Mouse (Mus musculus): ENCODE measurements at regions not wholly inside any gene's neighbourhood (a gene's known extent, or its start where the extent isn't known, plus 50 kb on each side); places are given as distances from the start of the nearest gene placed in this dataset.

DNA sequence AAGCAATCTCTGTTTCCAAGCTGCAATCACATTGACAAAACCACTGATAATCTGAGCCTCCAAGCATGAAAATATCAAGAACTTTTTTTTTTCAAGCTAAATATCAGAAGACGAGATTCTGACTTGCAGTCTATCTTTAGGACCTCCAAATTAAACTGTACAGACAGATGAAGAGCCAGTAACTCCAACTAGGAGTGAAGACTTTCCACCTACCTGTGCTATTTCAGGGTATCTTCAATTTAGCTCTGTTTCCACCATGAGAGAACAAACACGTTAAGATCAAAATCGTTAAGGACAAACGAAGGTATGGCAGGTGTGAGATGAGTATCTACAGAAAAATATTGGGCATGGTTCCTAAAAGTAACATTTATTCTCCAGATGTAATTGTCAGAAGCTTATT, 82.4 kb upstream of the Pcdh9 start:
- peak; percentile 18 for DNase-seq (ENCODE audit: low read depth, low spot score)

DNA sequence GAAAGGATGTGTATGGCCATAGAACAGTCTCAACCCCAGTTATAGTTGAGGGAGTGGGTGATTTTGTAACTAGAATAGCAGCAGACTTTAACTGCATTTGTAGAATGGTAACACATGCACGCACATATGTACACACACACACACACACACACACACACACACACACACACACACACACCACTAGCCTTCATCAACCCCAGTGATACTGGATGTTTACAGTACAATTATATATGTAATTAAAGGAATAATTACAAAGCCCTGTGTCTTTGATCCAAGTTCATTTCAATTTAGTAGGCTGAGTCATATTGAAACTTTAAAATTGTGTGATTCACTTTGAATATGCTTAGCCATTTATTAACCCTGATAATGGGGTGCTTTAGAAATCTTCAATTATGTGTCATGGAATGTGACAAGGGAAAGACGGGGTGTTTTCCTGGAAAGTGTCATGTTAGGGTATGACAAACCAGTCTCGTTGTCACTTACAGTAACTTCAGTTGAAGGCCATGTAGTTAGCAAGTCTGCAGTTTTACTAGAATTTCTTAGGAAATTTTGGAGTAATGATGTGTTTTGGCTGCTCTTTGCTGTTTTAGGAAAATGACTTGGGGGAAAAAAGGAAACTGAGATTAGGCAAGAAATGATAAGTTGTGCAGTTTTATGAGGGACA, 81.8 kb upstream of the Pcdh9 start:
- DNase-seq (ENCODE audit: low read depth, low spot score): peak; percentile 11

DNA sequence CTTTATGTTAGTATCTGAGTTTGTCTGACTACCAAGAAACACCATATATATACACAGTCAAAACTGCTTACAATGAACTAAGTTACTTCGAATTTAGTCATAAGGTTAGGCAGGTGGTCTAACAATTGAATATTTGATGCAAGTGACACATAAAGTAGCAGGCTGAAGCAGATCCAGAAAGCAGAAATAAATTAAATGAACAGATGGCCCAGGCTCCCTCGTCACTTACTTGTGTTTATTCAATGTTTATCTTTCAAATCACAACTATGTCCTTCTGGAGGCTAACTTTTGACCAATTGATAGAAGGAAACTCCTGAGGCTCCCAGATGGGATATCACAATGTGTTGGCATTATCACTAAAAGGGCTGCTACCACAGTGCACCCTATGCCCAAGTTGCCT, 76.5 kb upstream of the Pcdh9 start:
- no peak for DNase-seq (ENCODE audit: low read depth, low spot score)

GRCm38 (mm10) chr14:93962677-93963049, 72.2 kb upstream of the Pcdh9 start:
- no peak for DNase-seq (ENCODE audit: low read depth, low spot score)

DNA sequence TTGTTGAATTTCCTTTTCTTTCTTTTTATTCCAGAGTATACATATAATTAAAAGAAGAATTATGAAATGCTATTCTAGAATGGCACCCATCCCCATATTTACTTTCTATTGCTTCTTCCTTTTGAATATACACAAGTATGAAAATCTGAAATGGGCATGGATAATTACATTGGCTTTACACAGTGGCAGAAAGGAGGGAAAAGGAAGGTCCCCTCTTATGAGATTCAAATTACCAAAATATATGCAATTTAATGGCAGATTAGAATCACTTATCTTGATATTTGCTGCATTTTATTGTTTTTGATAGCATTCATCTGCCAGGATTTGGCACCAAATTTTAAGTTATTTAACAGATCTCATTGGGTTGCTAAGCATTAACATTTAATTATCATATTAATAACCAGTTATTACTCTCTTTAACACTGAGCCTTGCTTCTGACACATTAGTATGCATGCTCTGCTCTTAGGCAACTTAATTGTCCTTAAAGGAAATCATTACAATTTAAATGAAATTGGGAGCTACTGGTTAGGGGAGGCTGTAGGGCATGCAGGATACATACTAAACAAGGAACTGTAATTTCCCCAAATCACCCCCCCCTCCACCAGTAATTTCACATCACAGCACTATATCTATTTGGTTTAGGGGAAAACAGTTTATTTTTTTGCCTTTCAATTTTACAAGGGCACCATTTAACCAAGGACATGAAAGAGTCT, 71.6 kb upstream of the Pcdh9 start:
- DNase-seq (ENCODE audit: low read depth, low spot score): no peak

Data from telencephalon, adult 2 months (tissue).